Mouse (Mus musculus) kidney, adult 18-20 months (tissue): ENCODE measurements around the gene Tbc1d9b.

Experiments used
- DNase-seq: peaks from one replicate; pipeline ENCODE4 v3.0.0; 2021

Tbc1d9b gene

DNA sequence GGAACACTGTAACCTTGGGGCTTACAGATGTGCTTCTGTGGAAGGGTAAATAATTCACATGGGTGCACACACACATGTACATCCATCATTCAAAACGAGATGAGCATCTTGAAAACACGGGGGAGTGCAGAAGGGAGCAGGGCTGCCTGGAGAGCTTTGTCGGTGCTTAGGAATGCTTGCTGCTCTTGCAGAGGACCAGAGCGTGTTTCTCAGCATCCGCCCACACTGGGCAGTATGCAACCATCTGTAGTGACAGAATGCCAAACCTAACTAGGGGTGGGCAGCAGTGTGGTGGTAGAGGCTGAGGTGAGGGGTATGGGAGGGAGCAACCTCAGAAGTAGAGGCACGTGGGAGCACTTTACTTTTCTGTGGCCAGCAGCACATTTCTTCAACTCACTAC is 45.9 kb downstream of the Tbc1d9b start:
- no peak for DNase-seq

DNA sequence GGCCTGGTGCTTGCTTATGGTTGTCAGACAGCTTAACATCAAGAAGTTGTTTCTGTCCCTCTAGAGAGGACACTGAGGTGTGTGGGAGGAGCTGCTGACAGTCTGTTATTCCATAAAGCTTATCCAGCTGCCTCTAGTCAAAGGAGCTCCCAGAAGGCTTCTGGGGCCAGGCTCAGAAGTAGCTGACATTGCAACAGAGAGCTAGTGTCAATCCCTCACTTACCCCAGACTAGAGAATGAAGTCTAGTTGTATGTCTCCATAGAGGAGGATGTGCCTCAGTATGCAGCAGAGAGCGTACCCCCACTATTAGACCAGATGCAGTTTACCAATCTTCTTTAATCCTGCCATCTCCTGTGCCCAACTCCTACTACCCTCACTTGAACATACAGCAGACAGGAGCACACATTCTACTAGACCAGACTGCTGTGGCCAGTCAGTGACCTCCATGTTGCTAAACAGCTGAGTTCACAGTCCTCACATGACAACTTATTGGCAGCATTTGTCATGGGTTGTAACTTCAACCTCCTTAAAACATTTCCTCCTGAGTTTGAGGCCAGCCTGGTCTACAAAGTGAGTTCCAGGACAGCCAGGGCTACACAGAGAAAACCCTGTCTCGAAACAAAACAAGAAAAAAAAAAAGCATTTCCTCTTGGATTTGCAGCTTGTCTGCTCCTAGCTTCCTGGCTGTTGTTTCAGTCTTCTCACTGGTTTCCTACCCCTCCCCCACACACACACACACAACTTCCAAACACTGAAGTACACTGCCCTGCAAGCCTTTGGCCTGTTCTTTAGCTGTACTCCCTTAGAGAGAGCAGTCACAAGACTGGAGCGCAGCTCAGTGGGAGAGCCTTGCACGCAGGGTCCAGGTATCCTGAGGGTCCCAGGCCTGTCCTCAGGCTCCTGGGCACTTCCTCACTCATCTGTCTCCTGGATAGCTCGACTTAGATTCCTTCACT is 47.6 kb downstream of the Tbc1d9b start:
- DNase-seq, result no peak

DNA sequence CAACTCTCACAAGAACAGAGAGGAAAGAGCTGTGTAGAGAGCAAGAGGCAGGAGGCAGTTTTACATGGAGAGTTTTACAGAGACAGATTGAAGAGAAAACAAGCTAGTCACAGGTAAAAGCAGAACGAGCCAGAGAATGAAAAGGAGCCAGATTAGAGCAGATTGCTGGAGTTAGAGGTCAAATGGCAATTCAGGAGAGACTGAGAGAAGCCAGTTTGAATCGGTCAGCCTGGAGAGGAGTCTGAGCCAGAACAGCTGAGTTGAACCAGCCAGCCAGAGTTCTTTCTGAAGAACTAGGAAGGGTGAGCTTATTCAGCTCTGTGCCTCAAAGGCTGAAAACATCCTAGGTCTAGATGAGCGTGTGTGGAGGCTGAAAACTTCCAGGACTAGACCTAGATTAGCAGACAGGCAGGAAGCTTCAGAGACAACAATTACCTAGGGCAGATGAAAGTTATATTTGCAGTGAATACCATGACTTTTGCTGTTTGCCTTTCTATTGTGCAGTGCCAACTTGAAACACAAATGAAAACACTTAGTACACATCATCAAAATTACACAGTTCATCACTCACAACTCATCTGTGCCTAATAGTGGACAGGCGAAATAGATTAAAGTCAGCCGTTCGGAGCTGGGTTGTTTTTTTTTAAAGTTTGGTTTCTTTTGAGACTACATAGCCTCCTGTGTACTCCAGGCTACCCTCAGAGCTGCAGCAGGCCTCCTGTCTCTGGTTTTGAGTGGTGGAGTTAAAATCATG is 49.5 kb downstream of the Tbc1d9b start:
- no peak for DNase-seq

DNA sequence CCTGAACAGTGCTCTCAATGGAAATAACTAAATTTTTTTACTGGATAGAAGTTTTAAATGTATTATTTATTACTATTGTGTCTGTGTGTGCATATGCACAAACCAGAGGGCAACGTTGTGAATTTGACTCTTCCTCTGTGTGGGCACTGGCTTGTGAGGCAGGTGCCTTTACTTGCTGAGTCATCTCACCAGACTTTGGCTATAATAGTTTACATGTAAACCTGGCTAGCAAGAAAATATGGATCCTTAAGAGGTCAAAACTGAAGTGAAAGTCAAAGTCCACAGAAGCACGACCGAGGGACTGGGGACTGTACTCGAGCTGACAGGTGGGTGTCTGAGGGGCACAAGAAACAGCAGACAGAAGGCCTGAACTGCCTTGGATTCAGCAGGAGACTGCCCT is 51.5 kb downstream of the Tbc1d9b start:
- DNase-seq, result no peak

DNA sequence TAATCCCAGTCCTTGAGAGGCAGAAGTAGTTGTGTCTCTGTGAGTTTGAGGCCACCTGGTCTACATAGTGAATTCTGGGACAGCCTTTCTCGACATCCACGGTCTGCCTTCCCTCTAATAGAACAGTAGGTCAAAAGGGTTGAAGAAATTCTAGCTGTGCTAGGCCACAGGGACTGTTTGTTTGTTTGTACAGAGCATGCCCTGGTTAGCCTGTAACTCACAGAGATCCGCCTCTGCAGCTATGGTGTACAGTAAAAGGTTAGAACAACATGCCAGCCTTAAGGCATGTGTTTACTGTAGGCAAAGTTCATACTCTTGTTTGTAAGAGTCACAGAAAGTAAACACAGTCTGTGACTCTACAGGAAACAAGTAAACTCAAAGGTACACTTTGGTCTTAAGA is 53.6 kb downstream of the Tbc1d9b start:
- DNase-seq, result no peak

DNA sequence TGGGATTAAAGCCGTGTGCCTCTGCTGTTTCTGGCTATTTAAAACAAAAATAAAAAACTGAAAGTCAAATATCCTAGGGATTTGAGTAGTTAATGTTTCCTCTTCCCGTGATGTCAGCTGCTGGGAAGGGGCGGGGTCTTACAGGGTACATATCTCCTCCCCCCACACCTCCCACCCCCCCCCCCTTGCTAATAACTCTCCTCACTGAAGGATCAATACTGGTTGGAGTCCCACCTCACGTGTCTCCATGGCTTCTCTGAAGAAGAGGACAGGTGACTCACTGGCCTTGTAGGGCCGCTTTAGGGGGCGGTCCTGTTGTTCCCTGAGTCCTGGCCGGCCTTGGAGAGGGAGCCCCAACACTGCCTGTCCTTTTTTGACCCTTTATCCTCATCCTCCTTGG is 57.5 kb downstream of the Tbc1d9b start:
- DNase-seq, result no peak

DNA sequence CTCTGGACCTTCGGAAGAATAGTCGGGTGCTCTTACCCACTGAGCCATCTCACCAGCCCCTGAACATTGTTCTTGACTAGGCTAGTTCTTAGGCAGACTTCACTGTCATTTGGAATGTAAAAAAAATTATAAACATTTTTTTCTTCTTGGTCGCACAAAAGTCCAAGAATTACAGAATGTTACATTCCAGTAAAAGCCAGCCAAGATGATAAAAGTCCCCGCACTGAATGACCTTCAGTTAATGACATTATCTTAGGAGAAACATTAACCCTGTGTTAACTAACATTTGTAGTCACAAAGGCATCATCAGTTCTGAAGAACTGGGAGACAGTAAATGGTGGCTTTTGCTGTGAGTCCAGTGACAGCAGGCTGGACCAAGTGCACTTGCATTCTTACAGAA is 59.2 kb downstream of the Tbc1d9b start:
- DNase-seq, result no peak

DNA sequence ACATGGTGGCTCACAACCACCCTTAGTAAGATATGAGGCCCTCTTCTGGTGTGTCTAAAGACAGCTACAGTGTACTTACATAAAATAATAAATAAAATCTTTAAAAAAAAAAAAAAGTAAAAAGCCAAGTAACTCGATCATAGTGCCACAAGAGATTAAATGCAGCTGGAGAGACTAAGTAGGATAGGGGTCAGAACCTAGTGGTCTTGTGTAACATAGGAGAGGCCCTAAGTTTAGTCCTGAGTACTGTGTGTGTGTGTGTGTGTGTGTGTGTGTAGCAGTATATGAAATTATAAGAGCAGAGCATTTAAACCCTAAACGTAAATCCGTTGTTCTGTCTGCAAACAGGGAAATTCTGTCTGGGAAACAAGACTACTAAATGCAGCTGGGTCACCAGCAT is 61.1 kb downstream of the Tbc1d9b start:
- DNase-seq, result no peak

DNA sequence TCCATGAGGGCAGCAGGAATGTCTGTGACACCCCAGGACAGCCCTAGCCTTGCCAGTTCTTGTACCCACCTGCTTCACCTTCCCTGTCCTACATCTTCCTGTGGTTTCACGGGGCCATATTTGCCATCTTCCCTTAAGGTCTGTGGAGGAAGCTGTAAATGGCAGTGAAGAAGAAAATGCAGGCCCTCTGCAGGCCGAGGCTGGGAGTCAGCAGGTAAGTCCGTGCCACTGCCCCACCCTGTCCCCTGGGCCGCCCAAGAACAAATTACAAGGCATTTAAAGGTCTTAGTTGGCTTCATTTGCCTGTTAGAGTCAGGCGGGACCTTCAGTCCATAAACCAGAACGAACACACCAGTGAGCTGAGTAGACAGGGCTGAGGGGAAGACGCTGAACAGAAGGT is 62.9 kb downstream of the Tbc1d9b start:
- no peak for DNase-seq

DNA sequence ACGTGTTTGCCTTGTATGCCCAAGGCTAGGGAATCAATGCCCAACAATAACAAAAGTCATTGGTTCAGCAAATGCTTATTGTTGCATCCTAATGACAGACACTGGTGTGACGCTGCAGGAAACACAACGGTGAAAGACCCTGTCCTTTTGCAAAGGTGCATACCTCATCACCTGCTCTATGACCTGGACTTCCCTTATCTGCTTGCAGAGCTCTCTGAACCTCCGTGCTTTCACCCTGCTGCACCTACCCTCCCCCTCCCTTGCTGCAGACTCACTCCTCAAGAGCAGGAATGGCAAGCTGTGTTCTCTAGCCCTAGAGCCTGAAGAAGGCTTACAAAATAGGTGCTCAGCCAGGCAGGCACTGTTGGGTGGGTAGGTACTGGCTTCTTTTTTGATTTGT is 63.6 kb downstream of the Tbc1d9b start:
- no peak for DNase-seq

DNA sequence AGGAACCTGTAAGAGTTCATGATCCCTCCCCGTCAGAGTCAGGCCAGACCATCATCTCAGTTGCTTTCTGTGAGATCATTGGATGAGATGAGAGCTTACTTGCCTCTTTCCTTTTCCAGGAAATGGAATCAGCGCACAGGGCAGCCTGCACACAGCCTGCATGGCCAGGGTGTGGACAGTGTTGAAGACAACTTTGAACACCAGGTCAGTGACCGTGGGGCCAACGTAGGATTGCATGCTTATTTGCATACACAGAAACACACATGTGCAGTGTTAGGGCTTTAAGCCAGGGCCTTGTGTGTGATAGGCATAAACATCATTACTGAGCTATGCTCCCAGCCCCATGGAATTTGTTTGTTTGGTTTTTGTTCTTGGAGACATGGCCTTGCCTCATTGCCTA is 66.3 kb downstream of the Tbc1d9b start:
- no peak for DNase-seq

DNA sequence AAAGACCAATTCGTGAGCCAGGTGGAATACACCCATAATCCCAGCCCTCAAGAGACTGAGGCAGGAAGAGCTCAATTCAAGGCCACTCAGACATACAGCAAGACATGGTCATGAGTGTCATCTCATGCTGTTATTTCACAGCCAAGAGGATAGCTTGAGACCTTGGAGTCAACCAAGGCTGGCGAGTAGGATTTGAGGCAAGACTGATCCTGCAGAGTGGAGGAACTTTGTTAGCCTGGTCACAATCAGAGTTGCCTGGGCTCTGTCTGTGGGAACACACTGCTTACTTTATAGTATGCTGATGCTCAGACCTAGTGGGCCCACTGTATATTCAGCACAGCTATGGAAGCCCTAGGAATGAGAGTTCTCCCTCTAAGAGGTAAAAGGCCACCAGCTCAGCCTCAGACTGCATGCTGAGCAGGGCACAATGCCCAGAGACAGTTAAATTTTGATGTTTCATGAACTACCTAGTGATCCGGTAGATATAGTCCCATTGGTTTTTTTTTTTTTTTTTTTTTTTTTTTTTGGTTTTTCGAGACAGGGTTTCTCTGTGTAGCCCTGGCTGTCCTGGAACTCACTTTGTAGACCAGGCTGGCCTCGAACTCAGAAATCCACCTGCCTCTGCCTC is 67.1 kb downstream of the Tbc1d9b start:
- no peak for DNase-seq

DNA sequence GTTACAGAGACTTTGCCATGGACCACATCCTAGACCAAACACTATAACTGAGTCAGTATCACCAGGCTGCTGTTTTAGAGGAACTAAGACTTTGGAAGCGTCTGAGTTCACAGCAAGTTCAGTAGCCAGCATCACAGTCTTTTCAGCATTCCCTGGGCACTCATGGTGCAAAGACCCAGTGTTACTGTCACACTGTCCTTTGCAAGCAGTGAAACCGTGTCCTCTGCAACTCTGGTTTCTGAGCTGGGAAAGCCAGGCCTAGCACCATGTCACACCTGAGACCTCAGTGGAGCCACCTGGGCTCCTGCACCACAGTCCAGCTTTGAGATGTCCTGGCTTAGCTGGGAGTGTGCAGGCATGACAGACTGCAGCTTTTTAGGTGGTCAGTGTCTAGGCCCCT is 67.7 kb downstream of the Tbc1d9b start:
- DNase-seq, result no peak

DNA sequence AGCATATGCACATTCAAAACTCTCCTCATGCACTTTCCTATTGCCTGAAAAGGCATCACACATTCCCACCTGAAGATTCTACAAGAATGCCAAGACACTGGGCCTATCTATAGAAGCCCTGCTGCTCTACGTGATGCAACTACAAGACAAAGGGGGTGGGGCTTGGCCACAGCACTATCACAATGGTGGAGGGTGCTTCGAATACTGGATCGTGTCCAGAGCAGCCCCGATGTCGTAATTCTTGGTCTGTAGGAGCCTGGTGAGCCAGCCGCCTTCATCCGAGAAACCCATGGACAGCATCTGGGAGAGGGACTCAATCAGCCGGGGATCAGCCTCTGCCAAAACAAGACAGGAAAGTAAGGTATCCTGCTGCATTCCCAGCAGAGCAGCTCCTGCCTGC is 69.4 kb downstream of the Tbc1d9b start:
- no peak for DNase-seq

DNA sequence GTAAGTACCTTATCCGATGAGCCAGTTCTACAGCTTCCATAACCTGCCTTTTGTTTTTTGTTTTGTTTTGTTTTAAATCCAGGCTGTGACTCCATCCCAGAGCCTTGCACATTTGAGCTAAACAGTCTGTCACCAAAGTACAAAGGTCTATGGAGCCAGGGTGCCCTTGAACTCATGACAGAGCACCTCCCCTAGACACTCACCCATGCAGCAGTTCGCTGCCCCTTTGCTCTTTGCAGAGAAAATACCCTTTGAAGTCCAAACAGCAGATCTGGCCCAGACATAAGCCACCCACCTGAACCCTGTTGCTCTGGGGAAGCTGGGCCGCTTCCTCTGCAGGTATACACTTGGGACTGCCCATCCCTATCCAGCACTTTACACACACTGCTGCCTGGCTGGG is 70.4 kb downstream of the Tbc1d9b start:
- DNase-seq, result no peak

DNA sequence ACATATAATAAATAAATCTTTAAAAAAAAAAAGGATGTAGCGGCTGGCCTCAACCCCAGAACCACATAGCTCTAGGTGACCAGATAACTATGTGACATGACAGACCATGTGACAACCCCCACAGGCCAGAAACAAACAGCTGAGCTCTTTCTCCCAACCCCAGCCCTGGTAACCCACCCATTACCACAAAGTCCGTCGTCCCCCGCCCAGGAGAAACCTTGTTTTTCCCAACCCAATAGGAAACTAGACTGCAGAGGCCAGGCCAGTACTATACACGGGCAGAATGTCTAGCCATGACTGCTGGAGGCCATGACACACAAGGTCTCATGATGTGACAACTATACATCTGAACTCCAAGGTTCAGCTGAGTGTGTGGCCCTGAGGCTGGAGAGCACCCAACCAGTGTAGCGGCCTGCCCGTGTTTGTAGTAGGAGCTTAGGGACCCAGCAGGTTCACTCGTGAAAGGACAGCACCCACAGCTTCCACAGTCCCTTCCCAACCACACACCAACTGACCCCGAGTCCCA is 72.2 kb downstream of the Tbc1d9b start:
- no peak for DNase-seq

DNA sequence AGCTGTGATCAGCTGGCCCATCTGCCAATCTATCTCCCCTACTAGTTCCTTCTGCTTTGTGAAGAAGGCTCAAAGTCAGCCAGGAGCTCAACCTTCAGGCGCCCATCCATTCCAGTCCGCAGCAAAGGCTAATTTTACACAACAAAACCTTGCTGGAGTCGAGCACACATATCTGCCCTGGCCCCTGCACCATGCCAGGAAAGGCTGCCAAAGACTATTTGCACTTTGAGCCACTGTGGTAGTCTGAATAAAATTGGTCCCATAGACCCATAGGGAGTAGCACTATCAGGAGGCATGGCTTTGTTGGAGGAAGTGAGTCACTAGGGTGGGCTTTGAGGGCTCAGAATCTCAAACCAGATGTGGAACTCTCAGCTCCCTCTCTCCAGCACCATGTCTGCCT is 74.2 kb downstream of the Tbc1d9b start:
- no peak for DNase-seq

DNA sequence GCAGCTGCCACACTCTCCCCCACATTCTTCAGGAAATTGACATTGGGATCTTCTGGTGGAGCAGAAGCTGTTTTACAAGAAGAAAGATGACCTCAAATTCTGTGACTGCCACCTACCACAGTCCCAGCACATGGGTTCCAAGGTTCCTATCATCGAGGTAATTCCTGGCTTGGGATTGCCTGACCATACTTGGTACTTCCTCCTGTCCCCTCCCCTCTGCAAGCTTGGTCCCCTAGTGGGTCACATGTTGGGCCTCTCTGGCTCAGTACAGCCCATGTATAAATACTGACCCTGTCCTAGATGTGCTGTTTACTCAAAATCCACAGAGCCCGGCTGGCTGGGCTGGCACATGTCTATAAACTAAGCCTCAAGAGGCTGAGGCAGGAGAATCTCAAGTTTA is 74.8 kb downstream of the Tbc1d9b start:
- no peak for DNase-seq

DNA sequence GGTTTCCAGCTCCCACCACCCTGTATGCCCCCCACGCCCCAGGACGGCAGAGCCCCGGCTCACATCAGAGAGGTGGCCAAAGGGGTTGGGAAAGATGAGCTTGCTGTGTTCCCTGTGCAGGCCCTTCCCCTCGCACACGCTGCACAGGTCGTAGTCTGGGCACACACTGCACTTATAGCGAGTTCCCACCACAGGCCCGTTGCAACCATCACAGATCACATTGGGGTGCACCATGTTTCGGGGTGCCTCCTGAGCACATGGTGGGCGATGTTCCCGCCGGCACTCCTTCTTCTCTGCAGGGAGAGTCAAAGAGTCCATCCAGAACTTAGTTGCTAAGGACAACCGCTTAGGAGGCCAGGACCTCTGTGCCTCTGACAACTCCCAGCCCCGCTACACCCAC is 76.1 kb downstream of the Tbc1d9b start:
- DNase-seq, result no peak

DNA sequence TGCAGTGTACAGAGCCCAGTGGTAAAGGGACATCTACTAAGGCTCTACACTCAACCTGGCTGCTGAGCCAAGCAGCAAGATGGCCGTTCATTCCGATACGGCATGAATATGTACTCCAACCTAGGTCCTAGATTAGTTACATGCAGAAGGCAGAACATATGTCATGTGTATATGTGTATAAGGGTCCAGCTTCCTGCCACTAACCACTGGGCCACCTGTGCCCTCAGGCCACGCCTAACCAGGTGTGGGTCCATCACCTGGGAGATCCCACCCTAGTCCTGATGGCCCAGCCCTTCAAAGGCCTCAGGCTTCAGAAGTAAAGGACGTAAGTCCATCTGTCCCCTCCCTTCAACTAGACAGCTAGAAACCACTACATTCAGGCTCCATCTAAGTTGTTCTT is 76.8 kb downstream of the Tbc1d9b start:
- no peak for DNase-seq

DNA sequence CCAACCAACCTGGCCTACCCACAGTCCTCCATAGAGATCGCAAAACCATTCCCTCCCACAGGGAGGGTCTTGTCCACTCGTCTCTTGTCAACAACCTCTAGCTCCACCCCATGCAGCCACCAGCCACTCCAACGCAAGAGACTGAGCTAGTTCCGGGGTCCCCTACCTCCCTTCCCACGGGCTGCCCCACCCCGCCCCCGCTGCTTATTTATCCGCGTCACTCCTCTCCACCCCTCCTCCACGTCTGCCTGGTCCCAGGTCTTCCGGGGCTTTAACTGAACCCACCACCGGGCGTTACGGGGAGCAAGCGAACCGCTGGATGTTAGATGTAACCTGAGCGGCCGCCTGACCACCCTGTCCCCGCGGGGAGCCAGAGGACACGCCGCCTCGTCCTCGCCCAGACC is 78.9 kb downstream of the Tbc1d9b start:
- peak; percentile 84 for DNase-seq

DNA sequence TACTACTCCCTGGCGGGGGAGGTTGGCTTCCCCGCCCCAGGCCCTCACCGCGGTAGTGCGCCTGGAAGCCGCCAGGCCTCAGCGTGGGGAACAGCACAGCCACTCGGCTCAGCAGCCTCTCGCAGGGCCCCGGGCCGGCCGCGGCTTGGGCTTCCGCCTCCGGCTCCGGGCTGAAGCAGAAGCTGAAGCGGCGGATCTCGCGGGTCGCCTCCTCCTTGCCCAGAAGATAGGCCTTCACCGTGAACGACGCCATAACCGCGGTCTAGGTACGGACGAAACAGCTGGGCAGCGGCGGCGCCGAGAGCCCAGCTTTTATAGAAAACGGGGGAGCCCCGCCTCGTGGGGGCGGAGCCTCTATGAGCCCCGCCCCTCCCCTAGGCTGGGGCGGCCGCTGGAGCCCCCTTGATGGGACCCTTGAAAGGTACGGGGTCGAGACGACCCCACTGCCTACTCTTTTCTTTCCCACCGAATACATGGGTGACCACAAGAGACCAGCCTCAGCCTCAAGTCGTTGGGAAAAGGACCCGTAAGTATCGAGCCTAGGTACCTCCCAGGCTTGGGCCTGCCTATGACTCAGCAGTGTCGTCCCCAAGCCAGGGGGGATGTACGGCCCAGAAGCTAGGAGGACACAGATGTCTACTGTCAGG is 79.4 kb downstream of the Tbc1d9b start, which contains the start of the genes Sqstm1 and Mgat4b:
TSS of gene Sqstm1 (minus strand) at position 323 of the 647 bp plus-strand sequence.
TSS of gene Mgat4b (plus strand) at position 386 of the 647 bp plus-strand sequence.
- peak; percentile 91 for DNase-seq
